Mouse (Mus musculus) embryonic fibroblast, embryonic 13.5 days (primary cell): ENCODE measurements around the gene Wasf2.

Source experiments
- CTCF ChIP-seq: IDR thresholded peaks from 2 replicates; pipeline ENCODE4 v1.5.1; 2011; ENCODE audit warnings: mild to moderate bottlenecking, control low read depth, low read length, moderate library complexity, borderline replicate concordance; ENCODE audit not compliant: insufficient read depth
- POLR2A ChIP-seq: IDR thresholded peaks from 2 replicates; pipeline ENCODE4 v1.6.1; 2011; ENCODE audit warnings: low read depth, mild to moderate bottlenecking, control low read depth, low read length, moderate library complexity

- TF ChIP-seq POLR2A = no peak
- TF ChIP-seq CTCF = no peak
These were observed 40.5 kb upstream of the Wasf2 start for GRCm38 (mm10) chr4:133089802-133090201.
